Mouse (Mus musculus) midbrain, embryonic 16.5 days (tissue): ENCODE results near the gene Olfr967. TPM values are rescaled to one million over a fixed set of nuclear protein-coding genes. Genes with fewer than 3 reads are reported as not detected.
"Not testable (repeated sequence)": the region's sequence is repeated elsewhere in the genome, so short reads cannot be mapped to it uniquely, and the experiment has no call there.

ENCODE experiments used
- ATAC-seq: fragments of 200-750 bp; cut with Nextera tagmentation; 2 replicates; pipeline ENCODE4 v1.8.0; 2017; ENCODE audit warnings: moderate TSS enrichment
- H3K27ac ChIP-seq: fragments of 300-500 bp; sonication (generic); 2 replicates; pipeline ENCODE4 v1.5.1; 2014; ENCODE audit warnings: mild to moderate bottlenecking, low read length, mixed read lengths
- H3K27me3 ChIP-seq: fragments of 300-500 bp; sonication (generic); 2 replicates; pipeline ENCODE4 v1.6.1; 2014; ENCODE audit warnings: low read depth, low read length, mixed read lengths; ENCODE audit not compliant: control insufficient read depth, insufficient read depth
- H3K36me3 ChIP-seq: fragments of 300-500 bp; sonication (generic); 2 replicates; pipeline ENCODE4 v1.6.1; 2014; ENCODE audit warnings: mild to moderate bottlenecking, low read length, moderate library complexity, mixed read lengths; ENCODE audit not compliant: control insufficient read depth, insufficient read depth
- H3K4me1 ChIP-seq: fragments of 300-500 bp; sonication (generic); 2 replicates; pipeline ENCODE4 v1.6.1; 2014; ENCODE audit warnings: mild to moderate bottlenecking, low read length, mixed read lengths; ENCODE audit not compliant: control insufficient read depth, insufficient read depth
- H3K4me2 ChIP-seq: fragments of 300-500 bp; sonication (generic); 2 replicates; pipeline ENCODE4 v1.6.1; 2014; ENCODE audit warnings: mild to moderate bottlenecking, low read length, mixed read lengths
- H3K4me3 ChIP-seq: fragments of 300-500 bp; sonication (generic); 2 replicates; pipeline ENCODE4 v1.5.1; 2014; ENCODE audit warnings: low read depth, mild to moderate bottlenecking, low read length, moderate library complexity, mixed read lengths
- H3K9ac ChIP-seq: fragments of 300-500 bp; sonication (generic); 2 replicates; pipeline ENCODE4 v1.6.1; 2014; ENCODE audit warnings: low read depth, low read length, mixed read lengths
- H3K9me3 ChIP-seq: fragments of 300-500 bp; sonication (generic); replicated peaks from 2 replicates; pipeline ENCODE4 v1.6.1; 2014; ENCODE audit warnings: mild to moderate bottlenecking, low read length, mixed read lengths; ENCODE audit not compliant: control insufficient read depth, poor library complexity, severe bottlenecking
- WGBS: fragments of 180-500 bp; shearing (Covaris S2); extraction: QIAGEN DNeasy Blood & Tissue Kit; methylation state at CpG from one replicate; pipeline ENCODE4 v1.1.7; 2014; 5-methylcytosine and 5-hydroxymethylcytosine counted together
- polyA plus RNA-seq: library from polyadenylated mRNA; unstranded; fragments of >200 nt; fragmentation: Nextera tagmentation; extraction: Ambion mirVana; gene quantifications from 2 replicates; pipeline ENCODE4 v1.2.1, GENCODE M21; 2015

Olfr967 gene
- not detected in 2 replicates for polyA plus RNA-seq

DNA sequence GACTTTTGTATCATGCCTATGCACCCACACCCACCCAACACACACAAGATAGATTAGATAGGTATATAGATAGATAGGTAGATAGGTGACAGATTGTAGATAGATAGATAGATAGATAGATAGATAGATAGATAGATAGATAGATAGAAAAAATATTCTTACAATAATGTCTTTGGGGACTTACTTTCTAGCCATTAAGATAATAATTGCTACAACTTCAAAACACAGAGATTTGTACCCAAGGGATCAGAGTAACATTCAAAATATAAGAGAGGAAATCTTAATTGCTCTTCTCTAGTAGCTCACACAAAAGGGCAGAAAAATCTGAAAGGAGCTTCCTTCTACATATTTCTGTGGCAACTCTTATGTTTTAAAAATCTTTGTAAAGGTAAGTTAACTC lies at the start of gene Olfr967:
TSS of gene Olfr967 (plus strand) at position 301 of the 400 bp plus-strand sequence.
- Histone ChIP-seq H3K4me2 (no peak within 1 kb of the TSS), H3K4me1 (no peaks in the 10 kb centered on the region), H3K27me3 (no peaks in the 10 kb centered on the region), H3K9me3 (no peaks in the 10 kb centered on the region), H3K36me3 (no peaks in the 10 kb centered on the region), H3K4me3 (no peak within 1 kb of the TSS), H3K27ac (no peak within 1 kb of the TSS), H3K9ac (no peak within 1 kb of the TSS)
- no peak for ATAC-seq

DNA sequence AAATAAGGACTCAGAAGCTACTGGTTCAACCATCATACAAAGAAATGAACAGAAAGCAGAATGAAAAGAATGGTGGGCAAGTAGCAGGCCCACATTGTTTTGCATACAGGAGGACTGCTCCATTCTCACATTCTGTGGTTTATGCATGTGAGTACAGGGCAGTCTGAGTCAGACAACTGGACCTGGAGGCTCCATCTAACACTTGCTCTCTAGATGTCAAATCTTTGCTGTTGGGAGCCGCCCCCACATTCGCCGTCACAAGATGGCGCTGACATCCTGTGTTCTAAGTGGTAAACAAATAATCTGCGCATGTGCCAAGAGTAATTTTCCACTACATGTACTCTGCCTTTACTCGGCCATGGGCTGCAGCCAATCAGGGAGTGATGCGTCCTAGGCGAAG lies 44.9 kb upstream of the Olfr967 start:
- H3K36me3 ChIP-seq: not testable (repeated sequence)
- WGBS: 83% methylated on average over 7 of the region's 8 CpGs

DNA sequence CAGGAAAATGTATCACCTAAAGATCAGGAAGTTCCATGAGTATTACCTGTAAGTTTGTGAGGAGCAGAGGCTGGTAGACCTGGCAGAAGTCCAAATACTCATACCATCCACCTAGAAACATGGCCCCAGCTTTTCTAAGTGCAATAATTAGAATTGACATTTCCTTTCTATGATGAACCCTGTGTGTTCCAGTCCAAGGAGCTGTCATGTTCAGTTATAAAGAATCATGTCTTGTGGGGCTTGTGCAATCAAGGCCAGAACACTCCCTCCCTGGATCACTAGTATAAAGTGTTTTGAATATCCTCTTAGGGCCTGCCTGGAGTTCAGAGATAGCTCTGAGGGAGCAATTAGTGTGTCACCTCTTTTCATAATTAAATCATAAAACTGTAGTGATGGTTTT lies 39.0 kb upstream of the Olfr967 start, which contains the start of gene Olfr149:
TSS of gene Olfr149 (minus strand) at position 101 of the 400 bp plus-strand sequence.
- Histone ChIP-seq H3K4me1 (no peaks in the 10 kb centered on the region), H3K4me2 (no peak within 1 kb of the TSS), H3K27ac (no peak within 1 kb of the TSS), H3K9ac (no peak within 1 kb of the TSS), H3K27me3 (no peaks in the 10 kb centered on the region), H3K9me3 (no peaks in the 10 kb centered on the region), H3K36me3 (no peaks in the 10 kb centered on the region), H3K4me3 (no peak within 1 kb of the TSS)
- ATAC-seq: no peak

More for the DNA sequence above, 44.9 kb upstream of the Olfr967 start:
- H3K27me3 ChIP-seq, ATAC-seq, H3K9ac ChIP-seq, H3K27ac ChIP-seq, H3K9me3 ChIP-seq, H3K4me1 ChIP-seq, H3K4me2 ChIP-seq, H3K4me3 ChIP-seq: not testable (repeated sequence)

DNA sequence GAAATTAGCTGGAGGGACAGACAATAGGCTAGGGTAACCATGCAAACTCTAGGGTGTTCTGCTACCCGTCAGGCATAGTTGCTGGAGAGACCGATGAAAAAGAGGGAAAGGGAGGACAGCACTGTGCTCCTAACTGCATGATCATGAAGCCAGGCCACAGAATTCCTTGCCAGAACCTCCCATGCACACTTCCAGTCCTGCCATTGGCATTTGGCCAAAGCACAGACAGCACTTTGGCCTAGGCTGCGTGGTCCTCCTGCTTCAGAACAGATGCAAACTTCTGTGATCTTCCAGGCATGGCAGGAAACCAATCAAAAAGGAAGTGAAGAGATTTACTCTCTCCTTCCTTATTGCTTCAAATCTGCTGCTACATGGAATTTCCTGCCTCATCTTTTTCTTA lies 37.1 kb upstream of the Olfr967 start:
- H3K4me2 ChIP-seq: no peak overlapping the region
- WGBS: 70% methylated on average over 3 of the region's 3 CpGs
- H3K27me3 ChIP-seq: no peaks in the 10 kb centered on the region
- H3K9me3 ChIP-seq: no peaks in the 10 kb centered on the region
- no peak for ATAC-seq
- H3K4me3 ChIP-seq: no peak overlapping the region
- H3K27ac ChIP-seq: no peak overlapping the region
- H3K36me3 ChIP-seq: no peaks in the 10 kb centered on the region
- H3K4me1 ChIP-seq: no peaks in the 10 kb centered on the region
- no peak overlapping the region for H3K9ac ChIP-seq

DNA sequence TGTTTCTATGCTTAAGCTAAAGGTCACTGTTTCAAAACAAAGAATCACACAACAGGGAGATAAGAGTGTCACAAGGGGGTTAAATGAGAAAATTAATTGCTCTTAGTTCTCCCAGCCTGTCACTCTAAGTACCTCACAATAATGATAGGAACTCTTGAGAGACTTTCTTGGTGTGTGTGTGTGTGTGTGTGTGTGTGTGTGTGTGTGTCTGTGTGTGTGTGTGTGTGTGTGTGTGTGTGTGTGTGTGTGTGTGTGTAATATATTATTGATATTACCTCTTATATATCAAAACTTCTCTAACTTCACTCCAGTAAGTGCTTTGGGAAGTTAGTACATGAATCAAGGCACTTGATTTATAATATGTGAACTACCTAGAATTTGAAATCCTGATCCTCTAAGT lies 35.0 kb upstream of the Olfr967 start, which contains the start of gene Olfr965:
TSS of gene Olfr965 (plus strand) at position 301 of the 400 bp plus-strand sequence.
- no peak for ATAC-seq
- Histone ChIP-seq H3K27ac (no peak within 1 kb of the TSS), H3K27me3 (no peaks in the 10 kb centered on the region), H3K9ac (no peak within 1 kb of the TSS), H3K9me3 (no peaks in the 10 kb centered on the region), H3K4me1 (no peaks in the 10 kb centered on the region), H3K4me3 (no peak within 1 kb of the TSS), H3K4me2 (no peak within 1 kb of the TSS), H3K36me3 (no peaks in the 10 kb centered on the region)

DNA sequence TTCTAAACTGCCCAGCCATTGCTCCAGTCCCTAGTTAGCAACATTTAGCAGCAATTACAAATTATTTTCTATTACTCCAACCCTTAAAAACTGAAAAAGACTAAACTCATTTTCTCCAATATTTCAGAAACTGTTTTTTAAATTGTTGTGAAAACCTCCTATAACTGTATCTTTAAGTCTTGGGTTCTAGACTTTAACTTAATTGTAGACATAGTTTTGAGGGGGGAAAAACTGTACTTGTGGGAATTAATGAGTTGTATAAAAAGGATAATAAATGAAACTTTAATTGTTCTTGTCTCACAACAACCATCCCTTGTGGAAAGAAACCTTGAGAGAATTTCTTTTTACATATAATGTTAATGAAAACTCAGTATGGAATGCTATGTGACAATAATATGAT lies 15.4 kb upstream of the Olfr967 start, which contains the start of gene Olfr150:
TSS of gene Olfr150 (plus strand) at position 301 of the 400 bp plus-strand sequence.
- H3K36me3 ChIP-seq: no peaks in the 10 kb centered on the region
- H3K4me2 ChIP-seq: no peak within 1 kb of the TSS
- no peaks in the 10 kb centered on the region for H3K27me3 ChIP-seq
- H3K4me1 ChIP-seq: no peaks in the 10 kb centered on the region
- H3K9ac ChIP-seq: no peak within 1 kb of the TSS
- H3K27ac ChIP-seq: no peak within 1 kb of the TSS
- H3K4me3 ChIP-seq: no peak within 1 kb of the TSS
- H3K9me3 ChIP-seq: no peaks in the 10 kb centered on the region
- ATAC-seq: no peak

DNA sequence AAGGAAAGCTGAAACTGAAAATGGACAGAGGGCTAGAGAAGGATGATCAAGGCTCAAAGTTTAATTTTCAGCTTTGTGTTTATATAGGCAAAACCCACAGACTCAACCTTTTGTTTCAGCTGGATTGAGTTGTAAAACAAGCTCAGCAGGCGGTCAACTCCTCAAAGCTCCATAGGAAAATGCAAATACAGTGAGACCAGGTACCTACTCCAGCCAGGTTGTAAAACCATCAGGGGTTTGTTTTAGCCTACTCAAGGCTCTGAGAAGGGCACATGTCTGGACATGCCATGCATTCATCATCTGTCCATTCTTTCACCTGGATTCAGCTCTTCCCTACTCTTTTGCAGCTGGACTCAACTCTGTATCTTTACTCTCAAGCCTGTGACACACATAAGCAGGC lies 5.3 kb upstream of the Olfr967 start:
- no peaks in the 10 kb centered on the region for H3K4me1 ChIP-seq
- no peaks in the 10 kb centered on the region for H3K27me3 ChIP-seq
- WGBS: 97% methylated on average over 1 of the region's 1 CpGs
- H3K4me2 ChIP-seq: no peak overlapping the region
- H3K9ac ChIP-seq: no peak overlapping the region
- no peak for ATAC-seq
- H3K4me3 ChIP-seq: no peak overlapping the region
- no peaks in the 10 kb centered on the region for H3K9me3 ChIP-seq
- H3K27ac ChIP-seq: no peak overlapping the region
- H3K36me3 ChIP-seq: no peaks in the 10 kb centered on the region

DNA sequence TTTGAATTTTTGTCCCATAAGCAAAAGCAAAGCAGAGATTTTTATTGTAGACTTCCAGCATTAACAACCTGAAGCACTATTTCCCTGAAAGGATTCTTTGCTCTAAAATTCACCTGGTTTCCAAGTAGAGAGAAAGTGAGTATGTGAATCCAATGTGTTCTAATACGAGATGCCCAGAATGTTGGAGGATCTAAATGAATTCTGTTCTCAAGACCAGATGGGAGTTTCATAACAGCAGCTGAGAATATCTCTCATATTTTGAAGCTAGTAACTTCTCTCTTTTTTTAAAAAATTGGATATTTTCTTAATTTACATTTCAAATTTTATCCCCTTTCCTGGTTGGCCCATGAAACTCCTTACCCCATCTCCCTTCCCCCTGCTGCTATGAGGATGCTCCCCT lies 379 bp downstream of the Olfr967 start:
- Histone ChIP-seq H3K27ac (no peak overlapping the region), H3K9ac (no peak overlapping the region), H3K4me2 (no peak overlapping the region), H3K36me3 (no peaks in the 10 kb centered on the region), H3K4me1 (no peaks in the 10 kb centered on the region), H3K27me3 (no peaks in the 10 kb centered on the region), H3K9me3 (no peaks in the 10 kb centered on the region), H3K4me3 (no peak overlapping the region)
- 87% methylated on average over 1 of the region's 1 CpGs for WGBS
- no peak for ATAC-seq

DNA sequence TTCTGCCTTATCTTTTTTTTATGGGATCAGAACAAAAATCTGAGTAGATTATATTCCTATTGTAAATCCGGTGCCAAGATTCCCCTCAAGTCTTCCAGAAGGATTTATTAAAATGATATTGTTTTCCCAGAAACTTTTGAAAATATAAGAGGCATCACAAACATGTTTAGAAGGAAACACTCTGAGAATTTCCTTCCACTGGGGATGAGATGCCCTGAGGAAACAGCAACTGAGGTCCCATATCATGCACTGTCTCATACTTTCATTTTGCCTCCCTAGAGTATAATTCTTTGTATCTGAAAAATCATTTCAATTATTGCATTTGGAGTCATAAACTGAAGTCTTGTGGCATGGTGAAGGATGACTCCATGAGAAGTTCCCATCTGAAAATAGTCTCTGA lies 37.1 kb downstream of the Olfr967 start, which contains the start of gene Olfr968:
TSS of gene Olfr968 (minus strand) at position 101 of the 400 bp plus-strand sequence.
- ATAC-seq: no peak
- WGBS: 85% methylated on average over 1 of the region's 1 CpGs
- Histone ChIP-seq H3K36me3 (no peaks in the 10 kb centered on the region), H3K4me1 (no peaks in the 10 kb centered on the region), H3K27me3 (no peaks in the 10 kb centered on the region), H3K9me3 (no peaks in the 10 kb centered on the region), H3K4me2 (no peak within 1 kb of the TSS), H3K27ac (no peak within 1 kb of the TSS), H3K9ac (no peak within 1 kb of the TSS), H3K4me3 (no peak within 1 kb of the TSS)
